Mouse (Mus musculus): ENCODE data around the gene Lamb3.

Gene Lamb3

DNA sequence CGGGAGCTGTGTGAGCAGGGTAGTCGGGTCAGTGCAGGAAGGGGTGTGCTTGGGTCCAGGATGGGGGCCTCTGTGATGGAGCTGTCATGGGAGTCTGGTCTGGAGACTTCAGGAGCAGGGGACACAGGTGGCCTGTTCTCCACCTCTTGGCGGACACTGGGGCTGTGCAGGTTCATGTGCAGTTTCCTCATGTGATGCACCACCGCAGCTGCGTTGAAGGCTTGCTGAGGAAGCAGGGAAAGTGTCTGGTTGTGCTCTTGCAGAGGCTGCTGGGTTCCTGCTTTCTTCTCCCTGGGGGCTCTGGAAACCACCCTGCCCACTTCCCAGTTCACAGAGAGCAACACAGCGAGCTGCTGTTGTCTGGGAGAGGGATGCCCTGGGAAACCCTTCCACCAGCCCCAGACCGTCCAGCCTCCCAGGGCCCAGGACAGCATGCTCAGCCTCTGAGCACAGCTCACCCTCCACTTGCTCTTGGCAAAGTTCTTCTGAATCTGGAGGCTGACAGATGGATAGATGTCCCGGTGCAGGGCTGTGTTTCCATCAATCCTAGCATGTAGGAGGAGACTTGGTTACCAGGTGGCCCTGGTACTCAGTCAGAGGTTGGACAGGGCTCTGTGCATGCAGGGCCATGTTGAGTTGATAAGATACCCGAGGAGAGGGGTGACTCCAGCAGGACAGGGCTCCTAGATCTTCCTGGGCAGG lies 140.9 kb downstream of the Lamb3 start:
- DNase-seq: peak; percentile 50

DNA sequence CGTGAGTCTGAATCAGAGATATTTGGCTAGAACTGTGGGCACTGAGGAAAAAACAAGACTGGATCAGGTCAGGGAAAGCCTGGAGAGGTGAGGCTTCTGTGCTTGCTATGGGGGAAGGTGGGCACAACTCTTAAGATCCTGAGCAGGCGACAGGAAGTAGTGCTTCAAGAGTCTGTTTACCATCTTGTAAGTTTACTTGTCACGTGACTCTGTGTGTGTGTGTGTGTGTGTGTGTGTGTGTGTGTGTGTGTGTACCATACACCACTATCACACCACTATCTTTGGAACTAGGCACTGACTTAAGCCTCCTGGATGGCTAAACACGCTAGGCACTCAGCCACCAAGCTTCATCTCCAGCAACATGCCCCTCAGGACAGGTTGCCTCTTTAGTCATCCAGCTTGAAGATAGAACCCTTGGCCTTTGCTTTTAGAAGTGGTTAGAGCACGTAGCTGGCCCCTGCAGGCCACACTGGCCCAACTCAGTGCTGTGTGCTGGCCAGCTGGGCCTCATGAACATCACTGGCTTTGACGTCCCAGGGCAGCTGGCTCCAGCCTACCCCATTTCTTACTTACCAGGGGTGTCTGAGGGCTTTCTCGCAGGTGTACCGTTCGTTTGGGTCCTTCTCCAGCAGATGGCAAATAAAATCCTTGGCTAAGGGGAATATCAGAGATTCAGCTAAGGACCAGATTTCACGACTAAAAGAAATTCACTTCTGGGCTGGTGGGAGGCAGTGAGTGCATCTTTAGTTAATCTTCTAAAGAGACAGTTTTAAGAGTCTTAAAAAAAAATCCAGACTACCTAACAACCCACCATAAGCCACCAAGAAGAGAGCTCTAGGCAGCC lies 142.4 kb downstream of the Lamb3 start:
- DNase-seq: no peak

GRCm38 (mm10) chr1:193350546-193350801 lies 143.0 kb downstream of the Lamb3 start:
- no peak for DNase-seq

DNA sequence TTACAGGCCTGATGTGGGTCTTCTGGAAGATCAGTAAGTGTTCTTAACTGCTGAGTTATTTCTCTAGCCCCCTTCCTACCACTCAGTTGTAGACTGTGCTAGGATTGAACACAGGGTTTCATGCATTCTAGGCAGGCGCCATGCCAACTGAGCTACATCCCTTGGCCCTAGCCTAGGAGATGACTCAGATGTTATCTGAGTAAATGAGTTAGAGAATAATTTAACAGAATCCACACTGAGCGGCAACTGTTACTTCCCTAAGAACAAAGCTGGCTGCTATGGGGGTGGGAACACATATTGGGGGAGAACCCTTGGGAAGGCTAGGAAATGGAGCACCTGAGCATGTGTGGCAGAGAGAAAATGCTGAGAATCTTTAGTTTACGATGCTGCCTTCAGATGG lies 144.1 kb downstream of the Lamb3 start:
- no peak for DNase-seq

DNA sequence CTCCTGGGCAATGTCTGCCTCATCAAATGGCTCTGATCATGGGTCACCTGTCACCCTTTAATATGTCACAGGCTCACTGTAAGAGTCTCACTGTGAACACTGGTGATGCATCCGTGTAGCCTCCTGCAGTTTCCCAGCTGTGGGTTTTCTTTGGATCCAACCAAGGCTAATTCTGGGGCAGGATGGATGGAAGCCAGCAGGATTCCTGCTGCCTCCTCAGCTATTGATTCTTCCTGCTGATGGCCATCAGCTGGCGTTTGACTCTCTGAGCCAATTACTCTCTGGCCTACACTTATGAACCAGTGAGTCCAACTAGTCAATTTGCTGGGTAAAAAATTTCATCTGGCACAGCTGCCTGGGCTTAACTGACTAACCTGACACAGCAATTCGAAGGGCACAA lies 151.7 kb downstream of the Lamb3 start:
- no peak for DNase-seq

DNA sequence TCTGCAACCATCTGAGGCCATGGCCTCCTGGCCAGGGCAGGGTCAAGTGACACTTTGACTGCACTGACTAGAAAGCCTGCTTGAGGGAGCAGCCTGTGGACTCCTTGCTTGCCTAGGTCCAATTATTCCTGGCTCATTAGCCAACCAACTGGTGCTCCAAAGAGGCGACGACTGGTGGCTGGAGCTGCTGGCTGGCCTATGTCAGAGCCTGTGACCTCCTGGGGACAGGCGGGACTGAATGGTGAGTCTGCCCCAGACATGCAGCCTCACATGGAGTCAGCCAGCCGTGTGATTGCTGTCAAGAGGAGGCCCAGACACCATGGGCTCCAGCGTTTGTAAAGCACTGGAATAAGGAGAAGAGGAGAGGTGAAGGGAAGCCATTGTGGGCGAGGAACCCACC lies 153.7 kb downstream of the Lamb3 start:
- no peak for DNase-seq

DNA sequence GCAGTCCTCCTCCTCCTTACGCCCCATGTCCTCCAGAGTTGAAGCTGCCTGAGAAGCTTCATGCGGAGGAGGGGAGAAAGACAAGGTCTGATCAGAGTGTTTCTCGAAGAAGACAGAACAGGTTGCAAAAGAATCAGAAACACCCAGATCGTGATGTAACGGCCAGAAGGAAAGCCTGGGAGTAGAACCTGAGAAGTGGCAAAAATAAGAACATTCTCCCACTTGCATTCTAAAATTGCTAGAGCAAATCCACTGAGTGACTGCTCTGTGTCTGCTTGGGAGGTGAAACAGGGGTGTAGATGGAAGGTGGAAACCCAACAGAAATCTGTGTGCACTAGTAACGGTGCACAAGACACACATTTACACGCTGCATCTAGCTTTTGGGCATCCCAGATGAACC lies 154.6 kb downstream of the Lamb3 start:
- no peak for DNase-seq

GRCm38 (mm10) chr1:193363801-193364231 lies 156.3 kb downstream of the Lamb3 start:
- peak; percentile 47 for DNase-seq

DNA sequence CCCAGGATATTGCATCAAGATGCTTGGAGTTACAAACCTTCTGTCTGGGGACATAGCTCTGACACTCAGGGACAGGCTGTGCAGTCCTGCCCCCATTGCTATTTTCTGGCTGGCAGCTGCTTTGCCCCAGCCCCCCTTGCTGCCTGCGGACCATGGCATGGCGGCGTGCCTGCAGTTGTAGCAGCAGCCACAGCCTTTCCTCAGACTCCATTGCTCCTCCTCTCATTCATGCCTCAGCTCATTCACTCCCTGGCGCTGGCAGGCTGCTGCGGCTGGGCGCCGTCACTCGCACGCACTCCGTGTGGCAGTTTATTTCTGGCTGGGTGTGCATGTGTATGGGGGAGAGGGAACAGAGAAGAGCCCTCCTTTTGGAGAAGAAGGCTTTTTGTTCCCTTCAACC lies 160.6 kb downstream of the Lamb3 start:
- no peak for DNase-seq

GRCm38 (mm10) chr1:193369091-193369490 lies 161.6 kb downstream of the Lamb3 start:
- no peak for DNase-seq

DNA sequence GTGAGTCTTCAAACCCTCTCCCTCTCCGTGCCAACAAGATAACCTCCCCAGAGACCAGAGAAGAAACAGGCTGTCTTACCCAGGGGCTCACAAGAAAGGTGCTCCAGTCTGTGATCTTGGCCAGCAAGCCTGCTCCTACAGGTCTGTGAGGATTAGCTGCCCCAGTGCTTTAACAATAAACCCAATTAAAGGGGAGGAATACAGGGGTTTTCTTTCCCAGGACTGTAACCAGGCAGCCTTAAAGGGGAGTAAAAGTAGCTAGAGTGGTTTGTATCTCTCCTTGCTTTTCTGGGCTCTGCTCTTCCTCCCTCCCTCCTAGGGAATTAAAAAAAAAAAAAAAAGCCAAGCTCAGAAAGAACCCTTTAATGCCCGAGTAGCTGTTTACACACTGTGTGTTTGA lies 162.6 kb downstream of the Lamb3 start, which contains the start of gene Camk1g:
Gene Camk1g, minus strand, starts transcription at position 203 of the 400 bp plus-strand sequence.
- no peak for DNase-seq

- no peak for DNase-seq
These were observed 166.5 kb downstream of the Lamb3 start for GRCm38 (mm10) chr1:193373906-193374413.

DNA sequence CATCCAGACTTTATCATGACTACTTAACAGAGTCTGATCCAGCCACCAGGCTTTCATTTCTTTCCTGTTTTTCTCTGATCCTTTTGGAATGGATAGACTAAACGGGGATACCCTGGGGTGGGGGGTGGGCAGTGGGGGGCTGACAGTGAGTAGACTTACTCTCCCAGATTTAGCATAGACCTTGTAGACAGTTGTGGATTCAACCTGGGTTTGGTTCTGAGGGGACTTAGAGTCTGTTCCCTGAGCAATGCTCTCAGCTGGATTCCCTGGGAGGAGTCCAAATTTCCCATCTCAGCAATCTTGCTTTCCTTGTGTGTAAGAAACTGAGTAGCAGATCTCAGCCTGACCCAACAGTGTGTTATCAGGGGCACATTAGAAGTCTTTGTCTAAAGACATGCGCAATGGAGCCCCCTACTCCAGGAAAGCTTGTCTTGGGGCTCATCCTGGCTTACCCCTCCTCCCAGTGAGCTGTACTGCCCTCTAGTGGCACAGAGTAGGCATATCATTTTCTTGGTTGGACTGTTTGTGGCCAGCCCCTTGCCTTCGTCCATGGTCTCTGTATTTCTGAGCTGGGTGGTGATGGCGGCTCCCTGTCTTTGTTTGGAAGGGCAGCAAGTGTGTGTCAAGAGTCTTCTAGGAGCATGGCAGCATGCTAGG lies 169.1 kb downstream of the Lamb3 start:
- DNase-seq: peak; percentile 56

GRCm38 (mm10) chr1:193379634-193380033 lies 172.1 kb downstream of the Lamb3 start:
- no peak for DNase-seq

- no peak for DNase-seq
These were observed 173.4 kb downstream of the Lamb3 start for GRCm38 (mm10) chr1:193380877-193381276.

GRCm38 (mm10) chr1:193381597-193382404 lies 174.3 kb downstream of the Lamb3 start:
- DNase-seq: no peak

DNA sequence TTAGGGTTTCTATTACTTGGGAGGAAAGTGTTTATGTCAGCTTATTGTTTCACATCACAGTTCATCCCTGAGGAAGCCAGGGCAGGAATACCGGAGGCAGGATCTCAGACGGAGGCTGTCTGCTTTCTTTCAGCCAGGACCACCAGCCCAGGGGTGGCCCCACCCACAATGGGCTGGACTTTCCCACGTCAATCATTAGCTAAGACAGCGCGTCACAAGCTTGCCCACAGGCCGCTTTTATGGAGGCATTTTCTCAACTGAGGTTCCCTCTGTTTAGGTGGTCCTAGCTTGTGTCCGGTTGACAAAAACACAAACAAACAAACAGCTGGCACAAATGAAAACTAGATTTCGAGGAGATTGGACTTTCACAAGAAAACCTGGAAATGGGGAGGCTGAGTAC lies 174.9 kb downstream of the Lamb3 start:
- no peak for DNase-seq

DNA sequence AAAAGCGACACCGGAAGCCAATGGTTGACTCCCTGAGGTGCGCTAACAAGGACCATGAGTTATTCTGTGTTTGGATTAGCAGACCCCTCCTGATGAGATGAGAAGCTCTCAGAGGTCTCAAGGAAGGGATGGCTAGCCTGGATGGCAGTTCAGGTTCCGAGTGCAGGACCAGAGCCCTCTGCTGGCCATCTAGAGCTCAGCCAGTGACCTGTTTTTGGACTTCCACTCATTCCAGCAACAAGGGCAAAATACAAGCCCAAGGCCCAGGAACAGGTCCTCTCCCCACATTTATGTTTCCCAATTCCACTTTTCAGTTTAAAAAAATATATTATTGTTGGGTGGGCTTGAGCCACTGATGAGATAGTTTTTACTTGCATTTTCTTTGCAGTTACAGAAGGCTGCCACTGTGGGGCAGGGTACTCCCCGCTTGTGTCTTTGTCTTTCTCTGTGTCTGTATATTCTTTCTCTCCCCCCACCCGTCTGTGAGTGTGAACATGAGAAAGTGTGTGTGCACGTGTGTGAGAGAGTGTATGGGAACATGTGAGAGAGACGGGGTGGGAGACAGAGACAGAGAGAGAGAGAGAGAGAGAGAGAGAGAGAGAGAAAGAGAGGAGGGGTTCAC lies 175.5 kb downstream of the Lamb3 start:
- DNase-seq: peak; percentile 58

DNA sequence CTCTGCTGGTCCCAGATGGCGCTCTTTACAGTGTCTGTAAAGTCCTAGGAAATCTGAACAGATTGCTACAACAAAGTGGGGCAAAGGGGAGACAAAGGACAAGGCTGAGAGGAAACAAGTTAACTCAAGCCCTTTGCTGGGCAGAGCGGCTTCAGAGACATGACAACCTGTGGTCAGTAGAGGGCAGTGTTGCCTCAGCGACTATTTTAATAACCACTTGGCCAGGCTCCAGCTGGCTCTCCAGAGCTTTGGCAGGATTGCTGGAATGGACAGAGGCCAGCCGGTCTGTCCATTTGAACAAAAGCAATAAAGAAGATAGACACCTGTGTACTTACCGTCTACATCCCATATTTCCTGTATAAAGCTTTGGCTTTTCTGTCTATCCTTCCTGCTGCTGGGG lies 178.6 kb downstream of the Lamb3 start:
- peak; percentile 94 for DNase-seq

DNA sequence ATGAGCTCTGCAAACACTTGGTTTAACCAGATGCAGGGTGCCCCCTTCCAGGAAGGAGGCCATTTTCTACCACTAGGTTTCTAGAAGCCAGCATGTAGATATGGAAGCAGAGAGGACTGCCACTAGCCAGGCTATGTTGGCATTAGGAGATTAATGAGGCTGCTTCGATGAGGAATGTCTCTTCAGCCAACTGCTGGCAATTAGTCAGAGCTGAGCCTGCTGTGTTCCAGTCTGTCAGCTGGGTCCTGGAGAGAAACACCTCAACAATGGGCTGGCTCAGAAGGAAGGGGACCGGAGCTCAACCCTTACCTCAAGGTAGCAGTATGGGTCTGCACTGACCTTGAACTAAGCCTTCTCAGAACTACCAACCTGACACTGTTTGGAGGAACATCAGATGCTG lies 179.7 kb downstream of the Lamb3 start:
- DNase-seq: peak; percentile 35

DNA sequence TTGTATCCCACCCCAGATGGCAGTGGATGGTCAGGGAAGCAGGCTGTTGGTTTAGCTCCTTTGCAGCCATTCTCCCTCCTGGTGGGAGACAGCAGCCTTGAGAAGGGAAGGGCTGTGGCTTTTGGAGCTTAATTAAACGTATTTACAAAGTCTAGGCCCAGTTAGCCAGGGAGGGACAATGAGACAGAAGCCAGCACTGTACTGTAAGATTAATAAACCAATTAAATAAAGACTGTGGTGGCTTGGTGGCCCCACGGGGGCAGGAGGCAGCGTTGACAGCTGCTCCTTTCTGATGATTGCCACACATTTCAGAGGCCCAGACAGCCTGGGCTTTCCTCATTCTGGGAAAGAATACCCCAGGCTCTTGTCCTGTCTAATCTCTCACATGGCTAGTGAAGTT lies 182.0 kb downstream of the Lamb3 start:
- DNase-seq: no peak

DNA sequence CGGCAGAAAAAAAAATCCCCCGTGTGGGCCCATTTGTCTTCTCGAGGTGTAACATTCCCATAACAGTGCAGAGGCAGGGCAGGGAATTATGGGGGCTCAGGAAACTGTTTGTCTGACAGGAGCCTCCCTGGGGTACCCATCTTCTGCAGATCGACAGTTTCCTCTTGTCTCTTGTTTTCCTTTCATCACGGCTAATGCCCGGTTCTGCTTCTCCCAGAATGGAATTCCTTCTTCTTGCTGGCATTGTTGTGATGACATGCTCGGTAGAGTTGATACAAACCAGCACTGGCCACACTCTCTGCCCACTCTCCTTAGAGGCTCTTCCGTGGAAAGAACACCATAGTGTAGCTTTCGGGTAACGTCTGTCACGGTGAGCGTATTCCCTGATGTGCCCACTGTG lies 182.5 kb downstream of the Lamb3 start:
- no peak for DNase-seq

All from cerebellum, adult 11 months (tissue).